Mouse (Mus musculus) lung, postnatal 0 days (tissue): ENCODE data around the gene Dop1b.

ENCODE experiments used
- CTCF ChIP-seq: IDR thresholded peaks from 2 replicates; pipeline ENCODE4 v1.5.1; 2016; ENCODE audit warnings: antibody characterized with exemption, mild to moderate bottlenecking
- EP300 ChIP-seq: IDR thresholded peaks from 2 replicates; pipeline ENCODE4 v1.6.1; 2016; ENCODE audit warnings: antibody characterized with exemption, mild to moderate bottlenecking, control low read depth

DNA sequence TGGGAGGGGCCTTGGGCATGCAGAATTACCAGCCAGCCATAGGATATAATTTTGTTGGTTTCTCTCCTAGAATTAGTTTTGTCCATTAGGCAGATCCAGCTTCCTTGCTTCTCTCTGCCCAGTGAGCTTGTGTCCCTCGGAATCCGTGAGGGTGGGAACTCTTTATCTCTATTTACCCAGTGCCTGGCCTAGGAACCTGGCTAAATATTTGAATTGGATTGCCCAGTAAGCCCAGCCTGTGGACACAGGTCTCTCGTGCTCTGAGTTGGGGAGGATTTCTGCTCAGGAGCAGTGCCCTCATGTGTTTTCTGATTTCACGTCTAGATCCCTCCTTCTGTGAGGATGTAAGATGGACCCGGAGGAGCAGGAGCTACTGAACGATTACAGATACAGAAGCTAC, 4.1 kb downstream of the Dop1b start:
- no peak for TF ChIP-seq CTCF
- no peak for TF ChIP-seq EP300
